Mouse (Mus musculus) hindbrain, embryonic 15.5 days (tissue): Measurements from ENCODE around the gene Nol9. TPM values are rescaled to one million over a fixed set of nuclear protein-coding genes. Genes with fewer than 3 reads are reported as not detected.
A peak's percentile ranks its signal among the peaks of the same experiment; 100 is the strongest.

Experiments used
- ATAC-seq: fragments of 200-750 bp; cut with Nextera tagmentation; 2 replicates; pipeline ENCODE4 v1.8.0; 2017; ENCODE audit warnings: low read depth, moderate number of reproducible peaks, moderate TSS enrichment; ENCODE audit not compliant: low FRiP score
- H3K27ac ChIP-seq: fragments of 300-500 bp; sonication (generic); replicated peaks from 2 replicates; pipeline ENCODE4 v1.5.1; 2015; ENCODE audit warnings: mild to moderate bottlenecking, inconsistent platforms
- H3K27me3 ChIP-seq: fragments of 300-500 bp; sonication (generic); 2 replicates; pipeline ENCODE4 v1.6.1; 2015; ENCODE audit warnings: control low read depth, inconsistent platforms
- H3K36me3 ChIP-seq: fragments of 300-500 bp; sonication (generic); 2 replicates; pipeline ENCODE4 v1.6.1; 2015; ENCODE audit warnings: control low read depth, inconsistent platforms
- H3K4me1 ChIP-seq: fragments of 300-500 bp; sonication (generic); replicated peaks from 2 replicates; pipeline ENCODE4 v1.6.1; 2015; ENCODE audit warnings: control low read depth, inconsistent platforms
- H3K4me2 ChIP-seq: fragments of 300-500 bp; sonication (generic); 2 replicates; pipeline ENCODE4 v1.6.1; 2015; ENCODE audit warnings: moderate library complexity, mild to moderate bottlenecking, inconsistent platforms
- H3K4me3 ChIP-seq: fragments of 300-500 bp; sonication (generic); 2 replicates; pipeline ENCODE4 v1.5.1; 2015; ENCODE audit warnings: mild to moderate bottlenecking, inconsistent platforms
- H3K9ac ChIP-seq: fragments of 300-500 bp; sonication (generic); 2 replicates; pipeline ENCODE4 v1.6.1; 2015; ENCODE audit warnings: inconsistent platforms
- H3K9me3 ChIP-seq: fragments of 300-500 bp; sonication (generic); 2 replicates; pipeline ENCODE4 v1.6.1; 2016; ENCODE audit warnings: control low read depth, inconsistent platforms
- WGBS: fragments of 180-500 bp; shearing (Covaris S2); methylation state at CpG from one replicate; pipeline ENCODE4 v1.1.7; 2015; 5-methylcytosine and 5-hydroxymethylcytosine counted together
- polyA plus RNA-seq: library from polyadenylated mRNA; unstranded; fragments of >200 nt; fragmentation: Nextera tagmentation; extraction: Ambion mirVana; gene quantifications from 2 replicates; pipeline ENCODE4 v1.2.1, GENCODE M21; 2015

Nol9 gene
- polyA plus RNA-seq, 1 experiment from 2014 or later: 27.1 TPM

DNA sequence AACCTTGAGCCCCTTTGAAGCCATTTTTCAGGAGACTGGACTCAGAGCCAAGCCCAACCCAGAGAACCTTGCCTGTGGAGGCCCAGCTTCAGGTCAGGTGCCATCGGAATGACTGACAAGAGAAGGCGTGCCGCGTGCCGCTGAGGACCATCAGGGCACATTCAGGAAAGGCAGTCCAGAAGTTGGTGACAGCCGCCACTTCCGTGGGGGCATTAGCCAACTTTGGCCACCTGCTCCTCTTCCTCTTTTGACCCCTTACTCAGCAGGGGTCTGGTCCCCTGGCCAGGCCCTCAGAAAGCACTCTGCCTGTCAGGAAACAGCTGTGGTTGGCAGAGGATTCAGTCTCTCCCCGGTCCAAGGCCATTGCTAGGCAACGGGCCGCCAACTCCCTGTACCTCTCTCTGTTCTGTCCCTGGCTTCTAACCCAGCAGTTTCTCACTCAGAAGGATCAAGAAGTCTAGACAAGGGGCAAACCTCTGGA lies 33.0 kb downstream of the Nol9 start, which contains the start of gene Plekhg5:
TSS of gene Plekhg5 (plus strand) at position 378 of the 481 bp plus-strand sequence.
- ATAC-seq: 0 out of 2 replicates have a peak, but pooled peaks have one; percentile 40
- WGBS: 43% methylated on average over 10 of the region's 10 CpGs
- H3K9ac ChIP-seq: no peak within 1 kb of the TSS
- no peaks in the 10 kb centered on the region for H3K27me3 ChIP-seq
- 0 out of 2 replicates have a peak within 1 kb of the TSS, but pooled peaks have one; percentile 3 for H3K4me2 ChIP-seq
- H3K4me3 ChIP-seq: no peak within 1 kb of the TSS
- H3K27ac ChIP-seq: peak within 1 kb of the TSS; percentile 32
- peaks cover 11% of the 10 kb centered on the region for H3K4me1 ChIP-seq
- no peaks in the 10 kb centered on the region for H3K9me3 ChIP-seq
- no peaks in the 10 kb centered on the region for H3K36me3 ChIP-seq

- Histone ChIP-seq H3K4me1 (peaks cover 11% of the 10 kb centered on the region), H3K36me3 (no peaks in the 10 kb centered on the region), H3K27ac (peak overlapping the region; percentile 32), H3K9me3 (no peaks in the 10 kb centered on the region), H3K9ac (no peak overlapping the region), H3K4me3 (no peak overlapping the region), H3K4me2 (0 out of 2 replicates have a peak overlapping the region, but pooled peaks have one; percentile 3), H3K27me3 (no peaks in the 10 kb centered on the region)
- 58% methylated on average over 10 of the region's 10 CpGs for WGBS
- ATAC-seq: 0 out of 2 replicates have a peak, but pooled peaks have one; percentile 24
Observed at GRCm38 (mm10) chr4:152072655-152073054, 33.5 kb downstream of the Nol9 start.

GRCm38 (mm10) chr4:152073715-152074114 lies 34.6 kb downstream of the Nol9 start:
- no peak for ATAC-seq
- H3K9me3 ChIP-seq: no peaks in the 10 kb centered on the region
- 75% methylated on average over 6 of the region's 6 CpGs for WGBS
- H3K27me3 ChIP-seq: no peaks in the 10 kb centered on the region
- no peak overlapping the region for H3K9ac ChIP-seq
- H3K27ac ChIP-seq: no peak overlapping the region
- no peak overlapping the region for H3K4me2 ChIP-seq
- H3K36me3 ChIP-seq: no peaks in the 10 kb centered on the region
- no peak overlapping the region for H3K4me3 ChIP-seq
- peaks cover 11% of the 10 kb centered on the region for H3K4me1 ChIP-seq

GRCm38 (mm10) chr4:152074548-152074947 lies 35.4 kb downstream of the Nol9 start:
- 87% methylated on average over 9 of the region's 9 CpGs for WGBS
- ATAC-seq: no peak
- no peak overlapping the region for H3K9ac ChIP-seq
- H3K27ac ChIP-seq: no peak overlapping the region
- H3K4me1 ChIP-seq: peaks cover 11% of the 10 kb centered on the region
- H3K9me3 ChIP-seq: no peaks in the 10 kb centered on the region
- H3K27me3 ChIP-seq: no peaks in the 10 kb centered on the region
- H3K4me2 ChIP-seq: no peak overlapping the region
- no peak overlapping the region for H3K4me3 ChIP-seq
- no peaks in the 10 kb centered on the region for H3K36me3 ChIP-seq

DNA sequence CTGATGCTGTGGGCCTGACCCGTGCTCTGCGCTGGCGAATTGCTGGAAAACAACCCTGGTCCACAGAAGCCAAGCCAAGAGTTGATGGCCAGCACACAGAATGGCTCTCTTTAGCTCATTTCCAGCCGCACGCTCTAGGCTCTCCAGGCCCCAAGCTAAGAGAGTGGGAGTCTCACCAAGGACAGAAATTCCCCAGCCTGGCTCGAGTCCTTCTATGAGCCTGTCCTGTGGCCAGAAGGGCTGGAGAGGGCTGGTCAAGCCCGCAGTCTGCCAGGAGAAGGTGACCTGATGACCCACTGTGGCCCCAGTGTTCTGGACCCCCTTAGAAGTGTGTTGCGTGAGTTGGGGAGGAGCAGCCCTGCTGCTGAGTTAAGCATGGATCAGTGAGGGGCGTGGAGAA lies 38.1 kb downstream of the Nol9 start:
- H3K36me3 ChIP-seq: no peaks in the 10 kb centered on the region
- no peak overlapping the region for H3K27ac ChIP-seq
- no peaks in the 10 kb centered on the region for H3K27me3 ChIP-seq
- no peak for ATAC-seq
- no peak overlapping the region for H3K9ac ChIP-seq
- 88% methylated on average over 9 of the region's 9 CpGs for WGBS
- H3K4me1 ChIP-seq: peaks cover 7% of the 10 kb centered on the region
- no peak overlapping the region for H3K4me2 ChIP-seq
- H3K4me3 ChIP-seq: no peak overlapping the region
- no peaks in the 10 kb centered on the region for H3K9me3 ChIP-seq

GRCm38 (mm10) chr4:152078105-152078530 lies 39.0 kb downstream of the Nol9 start:
- Histone ChIP-seq H3K27me3 (no peaks in the 10 kb centered on the region), H3K4me1 (no peaks in the 10 kb centered on the region), H3K9me3 (no peaks in the 10 kb centered on the region), H3K36me3 (no peaks in the 10 kb centered on the region), H3K9ac (no peak overlapping the region), H3K4me3 (no peak overlapping the region), H3K27ac (no peak overlapping the region), H3K4me2 (no peak overlapping the region)
- WGBS: 95% methylated on average over 10 of the region's 10 CpGs
- ATAC-seq: no peak

DNA sequence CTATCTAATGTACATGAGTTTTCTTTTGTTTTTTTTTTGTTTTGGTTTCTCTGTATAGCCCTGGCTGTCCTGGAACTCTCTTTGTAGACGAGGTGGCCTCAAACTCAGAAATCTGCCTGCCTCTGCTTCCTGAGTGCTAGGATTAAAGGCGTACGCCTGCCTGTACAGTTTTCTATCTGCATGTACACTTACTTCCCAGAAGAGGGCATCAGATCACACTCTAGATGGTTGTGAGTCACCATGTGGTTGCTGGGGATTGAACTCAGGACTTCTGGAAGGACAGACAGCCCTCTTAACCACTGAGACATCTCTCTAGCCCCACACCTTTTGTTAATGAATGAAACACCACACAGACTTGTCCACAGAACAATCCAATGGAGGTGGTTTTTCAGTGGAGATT lies 40.1 kb downstream of the Nol9 start:
- WGBS: 85% methylated on average over 3 of the region's 3 CpGs
- ATAC-seq: no peak

DNA sequence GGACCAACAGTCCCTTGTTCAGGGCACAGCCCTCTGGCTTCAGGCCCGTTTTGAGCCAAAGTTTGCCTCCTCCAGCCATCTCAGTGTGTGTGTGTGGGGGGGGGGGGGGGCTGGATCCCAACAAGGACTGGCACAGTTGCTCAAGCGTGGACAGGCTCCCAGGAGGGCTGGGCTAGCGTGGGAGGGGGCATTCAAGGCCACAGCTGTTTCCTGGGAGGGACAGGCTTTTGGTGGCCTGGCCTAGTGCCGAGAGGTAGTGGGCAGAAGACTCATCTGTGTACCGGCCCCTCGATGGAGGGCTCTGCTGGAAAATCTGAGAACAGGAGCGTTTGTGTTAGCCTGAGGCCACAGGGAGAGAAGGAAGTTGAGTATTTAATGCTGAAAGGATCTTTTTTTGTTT lies 40.8 kb downstream of the Nol9 start:
- H3K4me1 ChIP-seq: no peaks in the 10 kb centered on the region
- no peaks in the 10 kb centered on the region for H3K9me3 ChIP-seq
- no peak overlapping the region for H3K4me3 ChIP-seq
- no peaks in the 10 kb centered on the region for H3K36me3 ChIP-seq
- no peak overlapping the region for H3K9ac ChIP-seq
- H3K27ac ChIP-seq: no peak overlapping the region
- ATAC-seq: no peak
- no peaks in the 10 kb centered on the region for H3K27me3 ChIP-seq
- WGBS: 54% methylated on average over 7 of the region's 7 CpGs
- H3K4me2 ChIP-seq: no peak overlapping the region

More for the DNA sequence above, 40.1 kb downstream of the Nol9 start:
- Histone ChIP-seq H3K4me2 (no peak overlapping the region), H3K36me3 (no peaks in the 10 kb centered on the region), H3K27me3 (no peaks in the 10 kb centered on the region), H3K27ac (no peak overlapping the region), H3K4me1 (no peaks in the 10 kb centered on the region), H3K9me3 (no peaks in the 10 kb centered on the region), H3K4me3 (no peak overlapping the region), H3K9ac (no peak overlapping the region)

GRCm38 (mm10) chr4:152083611-152084220 lies 44.6 kb downstream of the Nol9 start:
- no peaks in the 10 kb centered on the region for H3K36me3 ChIP-seq
- 50% methylated on average over 7 of the region's 7 CpGs for WGBS

DNA sequence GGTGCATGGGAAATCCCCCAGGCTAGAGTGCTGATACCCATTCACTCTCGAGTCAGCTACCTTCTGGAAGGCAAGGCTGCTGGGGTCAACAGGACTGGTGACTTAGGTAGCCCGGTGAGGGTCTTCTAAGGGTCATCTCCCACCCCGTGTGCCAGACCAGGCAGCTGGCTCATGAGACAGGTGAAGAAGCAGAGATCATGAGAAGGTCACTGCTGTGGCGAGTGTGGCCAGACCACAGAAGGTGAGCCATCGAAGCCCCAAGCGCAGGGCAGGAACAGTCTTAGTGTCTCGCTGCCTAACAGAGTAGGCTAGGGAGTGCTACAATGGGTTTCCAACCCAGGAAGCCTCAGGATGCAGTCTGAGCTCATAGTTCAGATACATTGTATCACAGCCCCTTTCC lies 45.5 kb downstream of the Nol9 start:
- H3K9me3 ChIP-seq: no peaks in the 10 kb centered on the region
- no peaks in the 10 kb centered on the region for H3K27me3 ChIP-seq
- H3K9ac ChIP-seq: no peak overlapping the region
- no peak for ATAC-seq
- H3K27ac ChIP-seq: no peak overlapping the region
- no peak overlapping the region for H3K4me2 ChIP-seq
- WGBS: 90% methylated on average over 7 of the region's 7 CpGs
- H3K4me3 ChIP-seq: no peak overlapping the region
- peaks cover 27% of the 10 kb centered on the region for H3K4me1 ChIP-seq
- no peaks in the 10 kb centered on the region for H3K36me3 ChIP-seq

More at GRCm38 (mm10) chr4:152083611-152084220, 44.6 kb downstream of the Nol9 start:
- H3K27ac ChIP-seq: no peak overlapping the region
- no peak overlapping the region for H3K9ac ChIP-seq
- H3K4me1 ChIP-seq: peaks cover 25% of the 10 kb centered on the region
- no peak overlapping the region for H3K4me2 ChIP-seq
- H3K9me3 ChIP-seq: no peaks in the 10 kb centered on the region
- no peaks in the 10 kb centered on the region for H3K27me3 ChIP-seq
- ATAC-seq: no peak
- H3K4me3 ChIP-seq: no peak overlapping the region

- H3K4me2 ChIP-seq: peak overlapping the region; percentile 92
- H3K27me3 ChIP-seq: no peaks in the 10 kb centered on the region
- no peaks in the 10 kb centered on the region for H3K9me3 ChIP-seq
- no peaks in the 10 kb centered on the region for H3K36me3 ChIP-seq
- H3K4me3 ChIP-seq: peak overlapping the region; percentile 71
- peak; percentile 76 for ATAC-seq
- peak overlapping the region; percentile 75 for H3K9ac ChIP-seq
- H3K27ac ChIP-seq: peak overlapping the region; percentile 50
- peaks cover 27% of the 10 kb centered on the region for H3K4me1 ChIP-seq
- WGBS: 0% methylated on average over 47 of the region's 92 CpGs
Observed at GRCm38 (mm10) chr4:152086505-152087210, 47.5 kb downstream of the Nol9 start.
